Mouse (Mus musculus): ENCODE data around the gene Rtn1.

Rtn1 gene

DNA sequence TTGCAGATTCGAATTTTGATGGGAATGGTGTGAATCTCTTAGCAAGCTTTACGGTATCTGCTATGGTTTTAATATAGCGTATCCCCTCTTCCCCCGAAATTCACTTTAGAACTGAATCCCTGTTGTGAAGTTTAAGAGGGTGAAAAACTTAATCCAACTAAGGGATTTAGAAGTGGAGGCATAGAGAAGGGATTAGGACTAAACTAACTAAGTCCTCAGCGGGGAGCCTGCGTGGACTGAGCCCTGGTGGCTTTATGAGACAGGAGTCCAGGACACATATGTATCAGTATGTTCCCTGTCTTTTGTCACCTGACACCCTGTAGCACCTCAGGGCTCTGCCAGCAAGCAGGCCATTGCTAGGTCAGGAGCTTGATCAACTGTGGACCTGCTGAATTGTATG, 181.1 kb downstream of the Rtn1 start:
- no peak for DNase-seq (ENCODE audit: low spot score)

DNA sequence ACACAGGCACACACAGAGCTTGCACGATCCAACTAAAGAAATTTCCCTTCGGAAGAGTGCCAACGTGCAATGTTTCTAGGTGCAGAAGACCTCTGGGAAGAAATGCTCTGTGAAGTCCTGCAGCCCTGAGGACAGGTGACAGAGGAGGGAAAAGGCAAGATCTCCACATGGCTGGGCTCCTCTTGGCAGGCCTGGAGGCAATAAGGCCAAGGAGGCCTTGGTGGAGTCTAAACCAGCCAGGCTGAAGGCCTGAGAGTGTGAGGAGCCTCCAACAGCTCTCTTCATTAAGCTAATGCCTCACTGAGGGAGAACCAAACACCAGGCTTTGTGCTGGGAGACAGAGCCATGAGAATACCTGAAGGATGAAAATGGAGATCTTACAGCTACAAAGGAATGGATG, 183.5 kb downstream of the Rtn1 start:
- DNase-seq (ENCODE audit: low spot score), result no peak

DNA sequence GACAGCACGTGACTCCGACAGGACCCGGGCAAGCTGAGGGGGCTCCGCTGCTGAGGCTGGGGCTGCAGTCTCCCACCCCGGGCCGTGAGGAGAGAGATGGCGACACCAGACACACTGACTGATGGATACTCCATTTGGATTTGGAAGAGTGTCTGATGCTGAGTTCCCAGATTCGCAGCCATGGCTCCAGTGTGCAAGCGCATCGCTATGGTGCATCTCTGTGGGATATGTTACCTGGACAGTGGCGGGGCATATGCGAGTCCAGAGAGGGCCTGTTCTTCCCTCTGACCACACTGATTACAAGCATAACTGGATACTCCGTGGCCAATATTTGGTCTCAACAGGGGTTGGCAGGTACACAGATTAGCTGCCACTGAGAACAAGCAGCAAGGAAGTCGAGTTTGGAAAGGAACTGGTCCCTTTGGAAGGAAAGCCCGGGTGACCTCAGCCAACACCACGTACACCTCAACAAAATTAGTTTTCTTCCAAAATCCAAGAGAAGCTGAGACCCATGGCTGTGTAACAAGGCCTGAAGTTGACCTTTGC, 185.2 kb downstream of the Rtn1 start:
- DNase-seq (ENCODE audit: low spot score), result no peak

DNA sequence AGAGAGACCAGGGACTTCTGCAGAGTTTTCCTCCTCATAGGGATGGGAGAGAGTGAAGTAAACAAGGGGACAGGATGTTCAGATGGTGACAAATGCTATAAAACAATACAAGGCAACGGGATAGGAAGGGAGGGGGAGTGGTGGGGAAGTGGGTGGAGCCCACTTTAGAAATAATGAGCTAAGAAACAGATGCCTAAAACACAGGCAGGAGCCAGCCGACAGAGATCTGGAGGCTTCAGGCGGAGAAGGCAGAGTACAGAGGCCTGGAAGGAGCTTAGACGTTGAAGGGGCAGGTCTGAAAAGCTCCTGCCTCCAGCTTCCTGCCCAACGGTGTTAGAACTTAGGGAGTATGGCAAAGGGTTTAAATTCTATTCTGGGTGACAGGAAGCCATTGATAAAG, 195.3 kb downstream of the Rtn1 start:
- DNase-seq (ENCODE audit: low spot score), result no peak

DNA sequence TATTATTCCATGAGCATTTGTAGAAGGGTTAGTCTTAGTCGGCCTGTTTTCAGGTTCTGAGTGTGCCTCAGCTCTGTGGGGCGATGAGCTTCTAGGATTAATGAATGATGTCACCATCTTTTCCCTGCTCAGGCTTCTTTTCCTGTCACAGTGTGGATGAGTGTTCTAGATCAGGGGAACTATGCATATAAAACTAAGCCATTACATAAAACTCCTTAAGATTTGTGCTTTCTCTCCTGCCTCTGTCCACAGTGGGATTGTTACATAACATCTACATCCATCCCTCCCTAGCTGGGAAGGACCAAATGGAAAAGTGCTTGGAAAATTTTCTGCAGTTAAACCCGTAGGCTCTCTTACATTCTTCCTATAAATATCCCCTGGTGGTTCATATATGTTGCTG, 208.0 kb downstream of the Rtn1 start:
- DNase-seq (ENCODE audit: low spot score), result no peak

DNA sequence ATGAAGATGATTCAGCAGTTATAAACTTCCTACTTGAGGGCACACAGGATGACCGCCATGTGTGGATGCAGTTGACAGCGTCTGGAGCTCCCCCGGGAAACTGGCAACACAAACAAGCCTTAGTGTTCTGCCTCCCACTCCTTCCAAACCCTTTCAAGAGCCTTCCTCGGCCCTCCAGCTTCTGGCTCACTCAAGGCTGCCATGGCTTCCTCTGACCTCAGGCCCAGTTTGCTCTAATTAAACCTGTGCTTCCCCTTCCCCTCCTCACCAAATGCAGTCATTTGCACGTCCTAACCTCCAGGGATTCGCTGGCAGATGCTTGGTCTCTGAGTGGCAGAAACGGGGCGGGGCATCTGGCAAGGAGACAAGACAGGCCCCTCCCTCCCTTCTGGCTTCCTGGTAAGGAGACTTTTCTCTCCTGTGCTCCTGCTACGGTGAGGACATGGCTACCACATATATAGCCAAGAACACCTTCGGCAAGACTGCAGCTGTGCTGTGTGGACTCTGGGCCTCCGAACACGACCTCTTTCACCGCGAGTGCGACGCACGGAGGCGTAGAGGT, 210.8 kb downstream of the Rtn1 start:
- no peak for DNase-seq (ENCODE audit: low spot score)

DNA sequence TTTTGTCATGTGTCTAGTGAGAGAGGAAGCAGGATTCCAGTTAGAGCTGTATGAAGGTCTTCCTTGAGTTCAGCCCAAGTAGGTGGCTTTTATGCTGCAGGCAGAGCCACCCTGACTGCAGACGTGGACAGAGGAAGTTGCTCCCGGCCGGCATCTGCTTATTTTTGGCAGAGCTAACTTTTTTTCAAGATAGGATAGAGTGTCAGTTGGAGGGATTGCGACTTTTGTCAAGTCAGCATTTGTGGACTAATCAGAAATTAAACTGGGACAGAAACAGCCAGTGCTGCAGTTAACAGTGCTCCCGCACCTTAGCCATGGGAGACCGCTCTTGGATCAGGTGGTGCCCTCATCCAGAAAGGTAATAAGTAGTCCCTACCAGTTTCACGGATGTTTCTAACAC, 211.4 kb downstream of the Rtn1 start:
- no peak for DNase-seq (ENCODE audit: low spot score)

DNA sequence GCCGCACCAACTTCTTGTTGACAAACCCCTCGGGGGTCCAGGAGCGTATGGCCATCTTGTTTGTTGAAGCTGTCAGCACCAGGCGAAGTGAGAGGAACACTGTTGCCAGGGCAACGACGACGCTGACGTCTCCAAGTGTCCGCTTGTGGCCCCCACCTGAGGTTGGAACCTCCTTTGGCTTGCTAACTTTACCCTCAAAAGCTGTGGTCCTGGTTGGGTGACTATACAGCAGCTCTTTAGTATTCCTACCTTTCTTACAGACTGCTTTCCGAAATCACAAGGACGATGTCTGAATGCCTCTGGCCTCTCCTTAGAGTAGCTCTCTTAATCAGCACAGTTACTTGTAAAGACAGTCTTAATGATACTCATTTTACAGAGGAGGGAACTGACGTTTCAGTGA, 223.9 kb downstream of the Rtn1 start, which contains the start of gene Ccdc175:
Gene Ccdc175 (minus strand): TSS at position 101 of the 400 bp plus-strand sequence.
- no peak for DNase-seq (ENCODE audit: low spot score)

DNA sequence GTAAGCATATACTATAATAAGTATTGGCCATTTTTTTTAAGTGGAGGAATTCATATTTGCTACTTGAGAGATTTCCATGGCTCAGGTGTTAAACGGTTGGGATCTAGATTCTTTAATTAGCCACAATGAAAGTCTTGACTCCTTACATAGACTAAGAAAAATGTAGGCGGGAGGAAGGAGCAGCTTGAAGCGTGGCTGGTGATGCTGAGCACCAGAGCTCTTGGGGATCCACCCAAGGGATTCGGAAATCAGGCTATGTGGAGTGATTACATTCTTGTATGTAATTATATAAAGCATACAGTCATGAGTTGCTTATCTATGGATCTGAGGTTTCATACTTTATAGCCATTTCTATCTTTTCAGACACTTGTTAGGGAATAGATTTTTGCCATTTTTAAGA, 229.3 kb downstream of the Rtn1 start:
- no peak for DNase-seq (ENCODE audit: low spot score)

DNA sequence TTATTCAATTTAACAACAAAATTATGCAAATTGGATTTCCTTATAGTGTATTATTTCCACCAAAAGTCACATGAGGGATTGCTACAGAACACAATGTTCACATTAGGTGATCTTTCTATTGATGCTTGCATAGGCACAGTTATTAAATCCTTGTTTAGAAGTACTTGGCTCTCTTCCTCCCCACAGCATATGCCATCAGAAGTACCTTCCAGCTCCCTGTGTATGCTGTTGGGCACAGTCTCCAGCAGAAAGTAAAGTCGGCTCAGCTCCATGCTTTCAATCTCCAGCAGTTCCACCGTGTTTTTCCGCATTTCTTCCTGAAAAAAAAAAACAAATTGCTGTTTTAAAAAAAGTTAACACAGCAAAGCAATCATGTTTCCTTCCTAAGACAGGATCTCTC, 230.5 kb downstream of the Rtn1 start:
- DNase-seq (ENCODE audit: low spot score), result no peak
